Mouse (Mus musculus): ENCODE data around the gene Cacna2d3. TPM values are rescaled to one million over a fixed set of nuclear protein-coding genes. Genes with fewer than 3 reads are reported as not detected.
A peak's percentile ranks its signal among the peaks of the same experiment; 100 is the strongest.

Cacna2d3 gene
- polyA plus RNA-seq, 1 experiment from 2014 or later, result 19.1 TPM

DNA sequence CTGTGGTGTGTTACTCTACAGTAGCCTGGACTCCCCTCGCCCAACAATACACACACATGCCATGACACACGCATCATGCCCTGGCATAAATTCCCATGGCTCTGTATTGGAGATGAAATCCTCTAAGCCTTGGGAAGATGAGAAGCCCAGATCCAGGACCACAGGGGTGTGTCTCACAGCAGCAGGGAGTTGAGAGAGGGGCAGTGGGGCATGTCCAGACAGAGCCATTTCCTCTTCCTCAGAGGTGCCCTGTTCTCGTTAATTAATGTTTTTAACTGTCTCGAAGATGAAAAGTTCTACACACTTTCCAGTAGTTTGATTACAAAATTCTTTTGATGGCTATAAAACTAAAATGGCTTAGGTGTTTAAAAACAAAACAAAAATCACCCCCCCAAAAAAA, 641.4 kb downstream of the Cacna2d3 start:
- H3K4me2 ChIP-seq (ENCODE audit: low read depth), result no peak overlapping the region
- no peak overlapping the region for H3K4me3 ChIP-seq (ENCODE audit: low read depth, low read length)
- H3K27ac ChIP-seq (ENCODE audit: low read depth, low read length), result no peak overlapping the region
- ATAC-seq (ENCODE audit: insufficient read depth, low FRiP score, low TSS enrichment) (no peak), DNase-seq (ENCODE audit: low spot score) (no peak)
- H3K27me3 ChIP-seq (ENCODE audit: control insufficient read depth, insufficient read depth, low read length), result no peaks in the 10 kb centered on the region
- no peaks in the 10 kb centered on the region for H3K36me3 ChIP-seq (ENCODE audit: control insufficient read depth, insufficient read depth, low read length)
- 74% methylated on average over 4 of the region's 4 CpGs for WGBS
- no peak overlapping the region for H3K9ac ChIP-seq (ENCODE audit: low read length)
- H3K4me1 ChIP-seq (ENCODE audit: control insufficient read depth, insufficient read depth, low read length), result no peaks in the 10 kb centered on the region
- no peaks in the 10 kb centered on the region for H3K9me3 ChIP-seq (ENCODE audit: control insufficient read depth, low read length)

DNA sequence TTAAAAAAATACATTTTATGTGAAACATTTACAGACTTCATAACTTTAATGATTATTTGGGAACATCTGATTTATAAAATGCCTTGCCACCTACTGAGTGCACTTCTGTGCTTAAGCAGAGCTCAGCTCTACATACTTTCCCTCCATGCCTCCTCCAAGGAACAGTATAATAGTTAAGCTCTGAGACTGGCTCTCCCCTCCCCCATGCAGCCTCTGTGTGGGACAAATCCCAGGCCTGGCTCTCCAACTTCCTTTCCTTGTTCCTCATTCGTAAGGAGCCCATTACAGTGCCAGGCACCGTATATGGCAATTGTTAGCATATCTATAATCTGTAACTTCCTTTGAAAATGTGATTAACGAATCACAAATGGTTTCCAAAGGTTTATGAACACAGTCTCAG, 644.2 kb downstream of the Cacna2d3 start:
- Histone ChIP-seq H3K27me3 (ENCODE audit: control insufficient read depth, insufficient read depth, low read length) (no peaks in the 10 kb centered on the region), H3K9me3 (ENCODE audit: control insufficient read depth, low read length) (no peaks in the 10 kb centered on the region), H3K4me2 (ENCODE audit: low read depth) (no peak overlapping the region), H3K36me3 (ENCODE audit: control insufficient read depth, insufficient read depth, low read length) (no peaks in the 10 kb centered on the region), H3K9ac (ENCODE audit: low read length) (no peak overlapping the region), H3K4me3 (ENCODE audit: low read depth, low read length) (no peak overlapping the region), H3K4me1 (ENCODE audit: control insufficient read depth, insufficient read depth, low read length) (no peaks in the 10 kb centered on the region), H3K27ac (ENCODE audit: low read depth, low read length) (no peak overlapping the region)
- DNase-seq (ENCODE audit: low spot score), result no peak
- 81% methylated on average over 3 of the region's 3 CpGs for WGBS
- no peak for ATAC-seq (ENCODE audit: insufficient read depth, low FRiP score, low TSS enrichment)

- no peak overlapping the region for H3K4me3 ChIP-seq (ENCODE audit: low read depth, low read length)
- no peaks in the 10 kb centered on the region for H3K36me3 ChIP-seq (ENCODE audit: control insufficient read depth, insufficient read depth, low read length)
- ATAC-seq (ENCODE audit: insufficient read depth, low FRiP score, low TSS enrichment), result no peak
- H3K4me1 ChIP-seq (ENCODE audit: control insufficient read depth, insufficient read depth, low read length), result no peaks in the 10 kb centered on the region
- peak; percentile 20 for DNase-seq (ENCODE audit: low spot score)
- no peak overlapping the region for H3K27ac ChIP-seq (ENCODE audit: low read depth, low read length)
- WGBS, result 86% methylated on average over 4 of the region's 4 CpGs
- H3K4me2 ChIP-seq (ENCODE audit: low read depth), result no peak overlapping the region
- H3K9ac ChIP-seq (ENCODE audit: low read length), result no peak overlapping the region
- H3K27me3 ChIP-seq (ENCODE audit: control insufficient read depth, insufficient read depth, low read length), result no peaks in the 10 kb centered on the region
- H3K9me3 ChIP-seq (ENCODE audit: control insufficient read depth, low read length), result no peaks in the 10 kb centered on the region
Measured at GRCm38 (mm10) chr14:29073747-29074146, 647.9 kb downstream of the Cacna2d3 start.

GRCm38 (mm10) chr14:29062676-29063075, 659.0 kb downstream of the Cacna2d3 start:
- DNase-seq (ENCODE audit: low spot score), result no peak
- Histone ChIP-seq H3K27me3 (ENCODE audit: control insufficient read depth, insufficient read depth, low read length) (no peaks in the 10 kb centered on the region), H3K9ac (ENCODE audit: low read length) (no peak overlapping the region), H3K4me2 (ENCODE audit: low read depth) (no peak overlapping the region), H3K4me1 (ENCODE audit: control insufficient read depth, insufficient read depth, low read length) (no peaks in the 10 kb centered on the region), H3K27ac (ENCODE audit: low read depth, low read length) (no peak overlapping the region), H3K36me3 (ENCODE audit: control insufficient read depth, insufficient read depth, low read length) (no peaks in the 10 kb centered on the region), H3K4me3 (ENCODE audit: low read depth, low read length) (no peak overlapping the region), H3K9me3 (ENCODE audit: control insufficient read depth, low read length) (no peaks in the 10 kb centered on the region)
- 84% methylated on average over 2 of the region's 2 CpGs for WGBS
- ATAC-seq (ENCODE audit: insufficient read depth, low FRiP score, low TSS enrichment), result no peak

DNA sequence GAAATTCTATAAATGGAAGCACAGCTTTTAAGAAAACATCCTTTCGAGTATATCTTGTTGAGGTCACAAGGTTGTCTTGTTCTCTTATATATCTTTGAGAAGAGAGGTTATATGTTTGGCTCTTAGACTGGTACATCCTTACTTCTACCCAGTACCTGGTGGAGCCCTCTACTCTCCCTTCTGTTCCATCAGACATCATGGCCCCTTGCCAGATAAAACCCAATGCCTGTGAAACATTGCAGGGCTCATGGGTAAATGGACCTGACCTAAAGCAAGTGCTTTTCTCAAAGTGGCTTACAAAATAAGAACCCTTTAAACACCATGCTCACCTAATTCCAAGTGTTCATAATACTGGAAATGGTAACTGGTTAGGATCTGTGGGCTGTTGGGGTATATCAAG, 660.2 kb downstream of the Cacna2d3 start:
- H3K4me1 ChIP-seq (ENCODE audit: control insufficient read depth, insufficient read depth, low read length), result no peaks in the 10 kb centered on the region
- H3K4me3 ChIP-seq (ENCODE audit: low read depth, low read length), result no peak overlapping the region
- DNase-seq (ENCODE audit: low spot score) (no peak), ATAC-seq (ENCODE audit: insufficient read depth, low FRiP score, low TSS enrichment) (no peak)
- no peak overlapping the region for H3K27ac ChIP-seq (ENCODE audit: low read depth, low read length)
- 86% methylated on average over 1 of the region's 1 CpGs for WGBS
- H3K27me3 ChIP-seq (ENCODE audit: control insufficient read depth, insufficient read depth, low read length), result no peaks in the 10 kb centered on the region
- no peak overlapping the region for H3K9ac ChIP-seq (ENCODE audit: low read length)
- no peak overlapping the region for H3K4me2 ChIP-seq (ENCODE audit: low read depth)
- no peaks in the 10 kb centered on the region for H3K36me3 ChIP-seq (ENCODE audit: control insufficient read depth, insufficient read depth, low read length)
- no peaks in the 10 kb centered on the region for H3K9me3 ChIP-seq (ENCODE audit: control insufficient read depth, low read length)

- DNase-seq (ENCODE audit: low spot score) (no peak), ATAC-seq (ENCODE audit: insufficient read depth, low FRiP score, low TSS enrichment) (no peak)
- no peak overlapping the region for H3K9ac ChIP-seq (ENCODE audit: low read length)
- no peaks in the 10 kb centered on the region for H3K9me3 ChIP-seq (ENCODE audit: control insufficient read depth, low read length)
- H3K4me2 ChIP-seq (ENCODE audit: low read depth), result no peak overlapping the region
- no peaks in the 10 kb centered on the region for H3K4me1 ChIP-seq (ENCODE audit: control insufficient read depth, insufficient read depth, low read length)
- H3K27ac ChIP-seq (ENCODE audit: low read depth, low read length), result no peak overlapping the region
- H3K4me3 ChIP-seq (ENCODE audit: low read depth, low read length), result no peak overlapping the region
- H3K36me3 ChIP-seq (ENCODE audit: control insufficient read depth, insufficient read depth, low read length), result no peaks in the 10 kb centered on the region
- no peaks in the 10 kb centered on the region for H3K27me3 ChIP-seq (ENCODE audit: control insufficient read depth, insufficient read depth, low read length)
Measured at GRCm38 (mm10) chr14:29060679-29061078, 661.0 kb downstream of the Cacna2d3 start.

- no peak for DNase-seq (ENCODE audit: low spot score)
- Histone ChIP-seq H3K9ac (ENCODE audit: low read length) (no peak overlapping the region), H3K4me3 (ENCODE audit: low read depth, low read length) (no peak overlapping the region), H3K27ac (ENCODE audit: low read depth, low read length) (no peak overlapping the region), H3K36me3 (ENCODE audit: control insufficient read depth, insufficient read depth, low read length) (no peaks in the 10 kb centered on the region), H3K27me3 (ENCODE audit: control insufficient read depth, insufficient read depth, low read length) (no peaks in the 10 kb centered on the region), H3K4me2 (ENCODE audit: low read depth) (no peak overlapping the region), H3K4me1 (ENCODE audit: control insufficient read depth, insufficient read depth, low read length) (no peaks in the 10 kb centered on the region), H3K9me3 (ENCODE audit: control insufficient read depth, low read length) (no peaks in the 10 kb centered on the region)
- no peak for ATAC-seq (ENCODE audit: insufficient read depth, low FRiP score, low TSS enrichment)
- 53% methylated on average over 16 of the region's 16 CpGs for WGBS
Measured at GRCm38 (mm10) chr14:29051951-29052835, 669.5 kb downstream of the Cacna2d3 start.

DNA sequence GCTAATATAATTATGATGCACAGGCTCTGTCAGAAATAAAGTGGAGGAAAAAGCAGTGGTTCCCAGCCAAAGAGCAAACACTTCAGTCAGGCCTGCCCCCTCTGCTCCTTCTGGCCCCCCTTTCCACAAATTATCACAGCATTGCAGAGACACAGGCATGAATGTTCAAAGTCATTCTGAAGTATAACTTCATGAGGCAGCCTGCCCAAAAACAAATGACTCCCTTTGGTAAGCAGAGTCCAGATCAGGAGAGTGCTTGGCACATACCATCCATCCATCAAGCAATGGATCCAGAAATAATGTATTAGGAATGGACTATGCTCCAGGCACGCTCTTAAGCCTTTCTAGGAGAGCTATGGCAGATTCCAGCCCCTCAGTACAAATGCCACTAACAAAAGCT, 679.3 kb downstream of the Cacna2d3 start:
- WGBS, result 87% methylated on average over 1 of the region's 1 CpGs
- DNase-seq (ENCODE audit: low spot score) (no peak), ATAC-seq (ENCODE audit: insufficient read depth, low FRiP score, low TSS enrichment) (no peak)

GRCm38 (mm10) chr14:29041498-29041897, 680.2 kb downstream of the Cacna2d3 start:
- no peak overlapping the region for H3K9ac ChIP-seq (ENCODE audit: low read length)
- DNase-seq (ENCODE audit: low spot score) (no peak), ATAC-seq (ENCODE audit: insufficient read depth, low FRiP score, low TSS enrichment) (no peak)
- no peak overlapping the region for H3K4me2 ChIP-seq (ENCODE audit: low read depth)
- H3K9me3 ChIP-seq (ENCODE audit: control insufficient read depth, low read length), result no peaks in the 10 kb centered on the region
- no peaks in the 10 kb centered on the region for H3K36me3 ChIP-seq (ENCODE audit: control insufficient read depth, insufficient read depth, low read length)
- H3K27me3 ChIP-seq (ENCODE audit: control insufficient read depth, insufficient read depth, low read length), result no peaks in the 10 kb centered on the region
- no peak overlapping the region for H3K4me3 ChIP-seq (ENCODE audit: low read depth, low read length)
- 96% methylated on average over 1 of the region's 1 CpGs for WGBS
- H3K4me1 ChIP-seq (ENCODE audit: control insufficient read depth, insufficient read depth, low read length), result 0 out of 2 replicates have a peak, but pooled peaks cover 5% of the 10 kb centered on the region
- H3K27ac ChIP-seq (ENCODE audit: low read depth, low read length), result no peak overlapping the region

More for the DNA sequence above, 679.3 kb downstream of the Cacna2d3 start:
- Histone ChIP-seq H3K9ac (ENCODE audit: low read length) (no peak overlapping the region), H3K27ac (ENCODE audit: low read depth, low read length) (no peak overlapping the region), H3K4me1 (ENCODE audit: control insufficient read depth, insufficient read depth, low read length) (0 out of 2 replicates have a peak, but pooled peaks cover 5% of the 10 kb centered on the region), H3K27me3 (ENCODE audit: control insufficient read depth, insufficient read depth, low read length) (no peaks in the 10 kb centered on the region), H3K9me3 (ENCODE audit: control insufficient read depth, low read length) (no peaks in the 10 kb centered on the region), H3K4me3 (ENCODE audit: low read depth, low read length) (no peak overlapping the region), H3K4me2 (ENCODE audit: low read depth) (no peak overlapping the region), H3K36me3 (ENCODE audit: control insufficient read depth, insufficient read depth, low read length) (no peaks in the 10 kb centered on the region)

Data from neural tube, embryonic 11.5 days (tissue).